ENCODE assay signal across 8 mouse cellular contexts in genomic region chr11:116030088-116030897, GRCm38 (mm10). TPM values are rescaled to one million over a fixed set of nuclear protein-coding genes. Genes with fewer than 3 reads are reported as not detected.
DNase-seq lines count a peak whose midpoint lies in the region; ATAC-seq and TF ChIP-seq lines count a peak whose summit lies in the region.

Gene Unk (plus strand): TSS chr11:116030322.

- peaks cover 15% of the 10 kb centered on the region for H3K36me3 ChIP-seq in embryonic facial prominence, embryonic 13.5 days
- H3K36me3 ChIP-seq in kidney, adult 2 months (ENCODE audit: control insufficient read depth, insufficient read depth, low read length): no peaks in the 10 kb centered on the region
- H3K36me3 ChIP-seq in limb, embryonic 12.5 days: 0 out of 2 replicates have a peak, but pooled peaks cover 21% of the 10 kb centered on the region
- 0 out of 2 replicates have a peak, but pooled peaks cover 4% of the 10 kb centered on the region for H3K36me3 ChIP-seq in midbrain, embryonic 15.5 days (replicated peaks)
- no peaks in the 10 kb centered on the region; the same call in 1 of the 2 replicates for H3K36me3 ChIP-seq in spleen, adult 2 months (ENCODE audit: control insufficient read depth, insufficient read depth, low read length)

- H3K9me3 ChIP-seq in embryonic facial prominence, embryonic 13.5 days: no peaks in the 10 kb centered on the region
- no peaks in the 10 kb centered on the region for H3K9me3 ChIP-seq in limb, embryonic 12.5 days
- no peaks in the 10 kb centered on the region for H3K9me3 ChIP-seq in midbrain, embryonic 15.5 days

- H3K27ac ChIP-seq in embryonic facial prominence, embryonic 13.5 days: peak within 1 kb of the TSS; percentile 100
- peak within 1 kb of the TSS; percentile 98 for H3K27ac ChIP-seq in kidney, adult 2 months (ENCODE audit: insufficient read depth, low read depth, low read length)
- peak within 1 kb of the TSS; percentile 100 for H3K27ac ChIP-seq in limb, embryonic 12.5 days
- H3K27ac ChIP-seq in midbrain, embryonic 15.5 days: peak within 1 kb of the TSS; percentile 100
- peak within 1 kb of the TSS; percentile 99 for H3K27ac ChIP-seq in spleen, adult 2 months (ENCODE audit: insufficient read depth, low read length)

- DNase-seq in 3134 (ENCODE audit: extremely low read depth, insufficient read length, low spot score): peak; percentile 97
- peak; percentile 96 for DNase-seq in adrenal gland, postnatal 36 days
- peak; percentile 98 to 100 for DNase-seq in heart, adult 18-20 months
- DNase-seq in kidney, adult 2 months: peak; percentile 99
- peak; percentile 95 to 98 for DNase-seq in spleen, adult 2 months (ENCODE audit: low read depth in 1 of 2, low spot score in 2 of 2)

- peak within 1 kb of the TSS; percentile 72 for H3K4me2 ChIP-seq in embryonic facial prominence, embryonic 13.5 days
- peak within 1 kb of the TSS; percentile 91 for H3K4me2 ChIP-seq in limb, embryonic 12.5 days
- peak within 1 kb of the TSS; percentile 90 for H3K4me2 ChIP-seq in midbrain, embryonic 15.5 days

- TF ChIP-seq CTCF in kidney, adult 2 months (conservative IDR thresholded peaks at IDR 0.05; ENCODE audit: insufficient read depth, insufficient read length, low read depth, low read length): no peak
- TF ChIP-seq CTCF in spleen, adult 2 months (IDR thresholded peaks at IDR 0.05; ENCODE audit: extremely low read depth, insufficient read depth, insufficient read length, insufficient replicate concordance): no peak

- under 1% methylated on average over 67 of the region's 67 CpGs for WGBS in embryonic facial prominence, embryonic 13.5 days
- under 1% methylated on average over 66 of the region's 67 CpGs for WGBS in kidney, adult 2 months
- WGBS in limb, embryonic 12.5 days: under 1% methylated on average over 67 of the region's 67 CpGs
- under 1% methylated on average over 65 of the region's 67 CpGs for WGBS in midbrain, embryonic 15.5 days
- under 1% methylated on average over 65 of the region's 67 CpGs for WGBS in spleen, adult 2 months

- ATAC-seq in embryonic facial prominence, embryonic 13.5 days (ENCODE audit: insufficient number of reproducible peaks, insufficient read depth, low FRiP score, low TSS enrichment, low read depth): peak; percentile 92
- peak; percentile 96 for ATAC-seq in limb, embryonic 12.5 days (ENCODE audit: insufficient number of reproducible peaks, insufficient read depth, low FRiP score, low TSS enrichment, low read depth)
- peak; percentile 95 for ATAC-seq in midbrain, embryonic 15.5 days (replicated peaks)

- no peaks in the 10 kb centered on the region for H3K27me3 ChIP-seq in embryonic facial prominence, embryonic 13.5 days
- H3K27me3 ChIP-seq in kidney, adult 2 months (replicated peaks; ENCODE audit: control insufficient read depth, insufficient read depth, low read length): no peaks in the 10 kb centered on the region
- no peaks in the 10 kb centered on the region for H3K27me3 ChIP-seq in limb, embryonic 12.5 days
- H3K27me3 ChIP-seq in midbrain, embryonic 15.5 days (replicated peaks): no peaks in the 10 kb centered on the region
- H3K27me3 ChIP-seq in spleen, adult 2 months (ENCODE audit: control insufficient read depth, insufficient read depth, low read length): no peaks in the 10 kb centered on the region

- H3K4me1 ChIP-seq in embryonic facial prominence, embryonic 13.5 days: peaks cover 18% of the 10 kb centered on the region
- H3K4me1 ChIP-seq in kidney, adult 2 months (ENCODE audit: control insufficient read depth, insufficient read depth, low read length): peaks cover 8% of the 10 kb centered on the region; the same call in 1 of the 2 replicates
- peaks cover 17% of the 10 kb centered on the region for H3K4me1 ChIP-seq in limb, embryonic 12.5 days (replicated peaks)
- H3K4me1 ChIP-seq in midbrain, embryonic 15.5 days: peaks cover 16% of the 10 kb centered on the region
- no peaks in the 10 kb centered on the region; the same call in 1 of the 2 replicates for H3K4me1 ChIP-seq in spleen, adult 2 months (ENCODE audit: control insufficient read depth, insufficient read depth, insufficient read length)

- H3K4me3 ChIP-seq in embryonic facial prominence, embryonic 13.5 days: peak within 1 kb of the TSS; percentile 71
- H3K4me3 ChIP-seq in kidney, adult 2 months (ENCODE audit: insufficient read depth, low read depth, low read length): peak within 1 kb of the TSS; percentile 65
- H3K4me3 ChIP-seq in limb, embryonic 12.5 days (replicated peaks): peak within 1 kb of the TSS; percentile 72
- H3K4me3 ChIP-seq in midbrain, embryonic 15.5 days: peak within 1 kb of the TSS; percentile 65
- H3K4me3 ChIP-seq in spleen, adult 2 months (ENCODE audit: extremely low read depth, insufficient read depth, insufficient read length): peak within 1 kb of the TSS; percentile 71

- peak within 1 kb of the TSS; percentile 95 for H3K9ac ChIP-seq in embryonic facial prominence, embryonic 13.5 days
- peak within 1 kb of the TSS; percentile 93 for H3K9ac ChIP-seq in limb, embryonic 12.5 days (replicated peaks)
- peak within 1 kb of the TSS; percentile 95 for H3K9ac ChIP-seq in midbrain, embryonic 15.5 days

- peak; percentile 80 for TF ChIP-seq POLR2A in kidney, adult 2 months (IDR thresholded peaks at IDR 0.05; ENCODE audit: low read depth, low read length)
- peak; percentile 56; the same call in 1 of the 2 replicates for TF ChIP-seq POLR2A in spleen, adult 2 months (IDR thresholded peaks at IDR 0.05; ENCODE audit: low read depth, low read length)

RNA-seq across cellular contexts. Expression of gene Unk, which starts in this region (rescaled TPM):
- total RNA-seq in adrenal gland, postnatal 36 days (2021): 10 to 100 TPM; 18.3 to 20.2 TPM
- 40.7 and 44.9 TPM in 2 replicates for polyA plus RNA-seq in embryonic facial prominence, embryonic 13.5 days (2015; fragmentation: Nextera tagmentation; extraction: Ambion mirVana)
- total RNA-seq in heart, adult 18-20 months (2021): 1 to 10 TPM; 5.2 to 7.8 TPM
- polyA plus RNA-seq in kidney, adult 2 months (2012; rRNA removed): 22.1 and 28.1 TPM in 2 replicates
- 50.0 and 51.8 TPM in 2 replicates for polyA plus RNA-seq in limb, embryonic 12.5 days (2016; fragmentation: Nextera tagmentation; extraction: Ambion mirVana)
- polyA plus RNA-seq in midbrain, embryonic 15.5 days (2015; fragmentation: Nextera tagmentation; extraction: Ambion mirVana): 39.7 and 40.7 TPM in 2 replicates
- polyA plus RNA-seq in spleen, adult 2 months (2012; rRNA removed): 37.9 and 64.9 TPM in 2 replicates

Comparison
In these comparisons a context has a peak if more than half of its experiments do, and no peak if none do; other contexts are left out.
1. Peak in every context shown above with its lines: DNase-seq, ATAC-seq, H3K4me3 ChIP-seq and H3K27ac ChIP-seq.